Mouse (Mus musculus) CH12.LX (cell line): Measurements from ENCODE around the gene Runx3. TPM values are rescaled to one million over a fixed set of nuclear protein-coding genes. Genes with fewer than 3 reads are reported as not detected.

Experiments used
- DNase-seq: peaks from one replicate; pipeline ENCODE4 v3.0.0-alpha.2; 2013; ENCODE audit errors: extremely low read depth
- H3K27ac ChIP-seq: 2 replicates; pipeline ENCODE4 v1.5.1; 2012; ENCODE audit warnings: low read depth, mild to moderate bottlenecking, control low read depth, moderate library complexity; ENCODE audit not compliant: insufficient read depth
- H3K27me3 ChIP-seq: replicated peaks from 2 replicates; pipeline ENCODE3; 2012; ENCODE audit warnings: inconsistent platforms
- H3K36me3 ChIP-seq, 2 experiments: replicated peaks in 1 of 2; 2 replicates each; pipeline versions ENCODE3 to v1.6.1; 2012; ENCODE audit warnings: inconsistent platforms in 1 of 2, low read length in 1 of 2, mild to moderate bottlenecking in 1 of 2, mixed read lengths in 1 of 2, moderate library complexity in 1 of 2; ENCODE audit not compliant: control insufficient read depth in 1 of 2, insufficient read depth in 1 of 2
- H3K4me1 ChIP-seq, 2 experiments: 2 replicates each; pipeline ENCODE4 v1.6.1; 2012; ENCODE audit warnings: inconsistent platforms in 1 of 2, moderate library complexity in 1 of 2; ENCODE audit not compliant: insufficient read depth in 2 of 2, control insufficient read depth in 1 of 2
- H3K4me2 ChIP-seq: 2 replicates; pipeline ENCODE4 v1.6.1; 2012; ENCODE audit warnings: low read depth, mild to moderate bottlenecking, control low read depth; ENCODE audit not compliant: poor library complexity, insufficient read depth, severe bottlenecking
- H3K4me3 ChIP-seq, 3 experiments: fragments of 150-350 bp in 1 of 3; sonication (generic) in 1 of 3; replicated peaks in 1 of 3; 2 replicates each; pipeline versions ENCODE3 to v1.5.1; 2011 to 2012; ENCODE audit warnings: low read depth in 2 of 3, low read length in 2 of 3, mild to moderate bottlenecking in 2 of 3, moderate library complexity in 2 of 3, control low read depth in 1 of 3, improper control_type of control experiment in 1 of 3, inconsistent platforms in 1 of 3, mixed read lengths in 1 of 3; ENCODE audit not compliant: poor library complexity in 1 of 3
- H3K79me2 ChIP-seq: replicated peaks from 2 replicates; pipeline ENCODE4 v1.6.1; 2012; ENCODE audit warnings: mild to moderate bottlenecking, moderate library complexity; ENCODE audit not compliant: control insufficient read depth, poor library complexity, insufficient read depth, severe bottlenecking; ENCODE audit errors: extremely low read depth
- H3K9ac ChIP-seq: 2 replicates; pipeline ENCODE4 v1.6.1; 2012; ENCODE audit warnings: low read depth, mild to moderate bottlenecking, control low read depth, moderate library complexity; ENCODE audit not compliant: insufficient read depth
- H3K9me3 ChIP-seq: replicated peaks from 2 replicates; pipeline ENCODE3; 2012; ENCODE audit warnings: low read length, inconsistent platforms, mixed read lengths
- BHLHE40 ChIP-seq: IDR thresholded peaks from 2 replicates; pipeline ENCODE4 v1.6.1; 2011; ENCODE audit warnings: mild to moderate bottlenecking, low read depth, low read length, improper control_type of control experiment
- CHD1 ChIP-seq: IDR thresholded peaks from 2 replicates; pipeline ENCODE4 v1.6.1; 2012; ENCODE audit warnings: low read depth, low read length, improper control_type of control experiment, inconsistent platforms
- CHD2 ChIP-seq: IDR thresholded peaks from 2 replicates; pipeline ENCODE4 v1.6.1; 2011; ENCODE audit warnings: low read length, improper control_type of control experiment
- E2F4 ChIP-seq: IDR thresholded peaks from 2 replicates; pipeline ENCODE4 v1.6.1; 2011; ENCODE audit warnings: low read depth, low read length, improper control_type of control experiment; ENCODE audit not compliant: insufficient replicate concordance
- ELF1 ChIP-seq: IDR thresholded peaks from 2 replicates; pipeline ENCODE4 v1.6.1; 2014; ENCODE audit warnings: low read depth, mild to moderate bottlenecking, inconsistent platforms, low read length, improper control_type of control experiment
- EP300 ChIP-seq: IDR thresholded peaks from 2 replicates; pipeline ENCODE4 v1.6.1; 2011; ENCODE audit warnings: low read length, improper control_type of control experiment
- ETS1 ChIP-seq: conservative IDR thresholded peaks from 2 replicates; pipeline ENCODE4 v1.6.1; 2012; ENCODE audit warnings: low read depth, mild to moderate bottlenecking, inconsistent platforms, low read length, improper control_type of control experiment, moderate library complexity
- GABPA ChIP-seq: IDR thresholded peaks from 2 replicates; pipeline ENCODE4 v1.6.1; 2012; ENCODE audit warnings: low read depth, low read length, improper control_type of control experiment, inconsistent platforms; ENCODE audit not compliant: insufficient replicate concordance
- IRF4 ChIP-seq: IDR thresholded peaks from 2 replicates; pipeline ENCODE4 v1.6.1; 2014; ENCODE audit warnings: low read depth, mild to moderate bottlenecking, inconsistent platforms, low read length, improper control_type of control experiment
- JUN ChIP-seq: IDR thresholded peaks from 2 replicates; pipeline ENCODE4 v1.6.1; 2011; ENCODE audit warnings: low read depth, mild to moderate bottlenecking, low read length, improper control_type of control experiment, moderate library complexity; ENCODE audit not compliant: insufficient read depth
- JUND ChIP-seq: conservative IDR thresholded peaks from 2 replicates; pipeline ENCODE4 v1.6.1; 2011; ENCODE audit warnings: low read depth, low read length, improper control_type of control experiment
- KAT2A ChIP-seq: IDR thresholded peaks from 2 replicates; pipeline ENCODE4 v1.6.1; 2012; ENCODE audit warnings: low read length, improper control_type of control experiment, inconsistent platforms; ENCODE audit not compliant: insufficient replicate concordance
- MAX ChIP-seq: IDR thresholded peaks from 2 replicates; pipeline ENCODE4 v1.6.1; 2011; ENCODE audit warnings: low read length, improper control_type of control experiment
- MAZ ChIP-seq: IDR thresholded peaks from 2 replicates; pipeline ENCODE4 v1.6.1; 2012; ENCODE audit warnings: low read depth, mild to moderate bottlenecking, inconsistent platforms, low read length, improper control_type of control experiment, moderate library complexity
- MXI1 ChIP-seq: IDR thresholded peaks from 2 replicates; pipeline ENCODE4 v1.6.1; 2011; ENCODE audit warnings: mild to moderate bottlenecking, low read depth, low read length, improper control_type of control experiment
- MYC ChIP-seq: IDR thresholded peaks from 2 replicates; pipeline ENCODE4 v1.6.1; 2011; ENCODE audit warnings: low read depth, mild to moderate bottlenecking, improper control_type of control experiment, low read length
- NELFE ChIP-seq: IDR thresholded peaks from 2 replicates; pipeline ENCODE4 v1.6.1; 2011; ENCODE audit warnings: low read depth, low read length, improper control_type of control experiment
- NRF1 ChIP-seq: IDR thresholded peaks from 2 replicates; pipeline ENCODE4 v1.6.1; 2014; ENCODE audit warnings: low read depth, mild to moderate bottlenecking, inconsistent platforms, low read length, improper control_type of control experiment, moderate library complexity
- PAX5 ChIP-seq: IDR thresholded peaks from 2 replicates; pipeline ENCODE4 v1.6.1; 2012; ENCODE audit warnings: low read length, inconsistent platforms, mixed read lengths
- POLR2A ChIP-seq: IDR thresholded peaks from 2 replicates; pipeline ENCODE4 v1.6.1; 2011; ENCODE audit warnings: low read depth, mild to moderate bottlenecking, improper control_type of control experiment, low read length
- RAD21 ChIP-seq: IDR thresholded peaks from 2 replicates; pipeline ENCODE4 v1.6.1; 2011; ENCODE audit warnings: low read depth, mild to moderate bottlenecking, low read length, improper control_type of control experiment, moderate library complexity
- RCOR1 ChIP-seq: conservative IDR thresholded peaks from 2 replicates; pipeline ENCODE4 v1.6.1; 2012; ENCODE audit warnings: low read depth, mild to moderate bottlenecking, inconsistent platforms, low read length, improper control_type of control experiment
- SMC3 ChIP-seq: IDR thresholded peaks from 2 replicates; pipeline ENCODE4 v1.6.1; 2011; ENCODE audit warnings: low read depth, low read length, improper control_type of control experiment
- TBP ChIP-seq: conservative IDR thresholded peaks from 2 replicates; pipeline ENCODE4 v1.6.1; 2011; ENCODE audit warnings: low read depth, low read length, improper control_type of control experiment
- TCF12 ChIP-seq: IDR thresholded peaks from 2 replicates; pipeline ENCODE4 v1.6.1; 2014; ENCODE audit warnings: low read depth, mild to moderate bottlenecking, inconsistent platforms, low read length, improper control_type of control experiment
- UBTF ChIP-seq: IDR thresholded peaks from 2 replicates; pipeline ENCODE4 v1.6.1; 2012; ENCODE audit warnings: low read depth, mild to moderate bottlenecking, inconsistent platforms, low read length, improper control_type of control experiment, moderate library complexity
- USF1 ChIP-seq: IDR thresholded peaks from 2 replicates; pipeline ENCODE4 v1.6.1; 2014; ENCODE audit warnings: low read depth, mild to moderate bottlenecking, inconsistent platforms, low read length, improper control_type of control experiment
- USF2 ChIP-seq: conservative IDR thresholded peaks from 2 replicates; pipeline ENCODE4 v1.6.1; 2011; ENCODE audit warnings: low read depth, low read length, improper control_type of control experiment
- ZC3H11A ChIP-seq: IDR thresholded peaks from 2 replicates; pipeline ENCODE4 v1.6.1; 2012; ENCODE audit warnings: low read depth, mild to moderate bottlenecking, inconsistent platforms, low read length, improper control_type of control experiment
- ZKSCAN1 ChIP-seq: IDR thresholded peaks from 2 replicates; pipeline ENCODE4 v1.6.1; 2012; ENCODE audit warnings: low read depth, inconsistent platforms, low read length, improper control_type of control experiment, borderline replicate concordance
- ZMIZ1 ChIP-seq: IDR thresholded peaks from 2 replicates; pipeline ENCODE4 v1.6.1; 2012; ENCODE audit warnings: low read depth, mild to moderate bottlenecking, inconsistent platforms, low read length, improper control_type of control experiment
- dilution Hi-C: fragments of 300-500 bp; cut with MboI; formaldehyde crosslinking; loops from 2 replicates; pipeline ENCODE4 v1.14.3; 2020; ENCODE audit warnings: low sequenced_read_pairs; ENCODE audit not compliant: extremely low pct_unique_long_range_greater_than_20kb, extremely low pct_ligation_motif_present
- in situ Hi-C: fragments of 300-500 bp; cut with MboI; formaldehyde crosslinking; loops from 3 replicates; pipeline ENCODE4 v1.14.3; 2019; ENCODE audit warnings: low sequenced_read_pairs, low pct_ligation_motif_present, low pct_unique_long_range_greater_than_20kb, mixed read lengths
- polyA plus RNA-seq: library from polyadenylated mRNA; unstranded; fragments of >175 nt; gene quantifications from 2 replicates; pipeline ENCODE4 v1.2.1, GENCODE M21; 2012; ENCODE audit warnings: low read depth; ENCODE audit not compliant: insufficient read length
- total RNA-seq, 2 experiments: library from RNA; depleted of rRNA; stranded (reverse); fragments of 300-350 nt in 1 of 2; fragments of >200 nt in 1 of 2; gene quantifications; 2 replicates each; pipeline ENCODE4 v1.2.3; 2012 to 2014

Runx3 gene
- total and polyA plus RNA-seq, 3 experiments: 5.0 to 61.1 (median 19.7) TPM

- DNase-seq: no peak
- dilution Hi-C loops: no loop called here
- Histone ChIP-seq H3K4me3 (peak overlapping the region; percentile 81 to 95 (median 90)), H3K36me3 (peaks cover 11 to 38% of the 10 kb centered on the region in 2 experiments), H3K27ac (peak overlapping the region; percentile 84), H3K9me3 (no peaks in the 10 kb centered on the region), H3K27me3 (no peaks in the 10 kb centered on the region), H3K79me2 (peaks cover 59% of the 10 kb centered on the region), H3K4me1 (peaks cover 11 to 61% of the 10 kb centered on the region in 2 experiments), H3K4me2 (peak overlapping the region; percentile 83), H3K9ac (peak overlapping the region; percentile 75)
- TF ChIP-seq SMC3 (no peak), TCF12 (peak; percentile 54; the same call in 1 of the 2 replicates), MAZ (no peak), KAT2A (no peak), ZC3H11A (no peak), IRF4 (no peak), POLR2A (peak; percentile 51), MAX (no peak), BHLHE40 (no peak), JUND (no peak), ELF1 (no peak), GABPA (no peak), USF1 (no peak), ETS1 (no peak), NRF1 (0 out of 2 replicates have a peak, but pooled peaks have one; percentile 27), EP300 (no peak), UBTF (no peak), PAX5 (no peak), RCOR1 (no peak), TBP (no peak), CHD1 (0 out of 2 replicates have a peak, but pooled peaks have one; percentile 29), E2F4 (no peak), RAD21 (no peak), MXI1 (no peak), NELFE (no peak), ZKSCAN1 (no peak), JUN (no peak), ZMIZ1 (no peak; the same call in 1 of the 2 replicates), CHD2 (no peak), USF2 (no peak), MYC (no peak)
- in situ Hi-C loops: no loop called here
These were observed 34.8 kb downstream of the Runx3 start for GRCm38 (mm10) chr4:135155106-135155800.
